Mouse (Mus musculus) small intestine, adult 2 months (tissue): Measurements from ENCODE around the gene Zfp644. TPM values are rescaled to one million over a fixed set of nuclear protein-coding genes. Genes with fewer than 3 reads are reported as not detected.

ENCODE experiments used
- H3K27ac ChIP-seq: fragments of 200-500 bp; 2 replicates; pipeline ENCODE4 v1.5.1; 2012; ENCODE audit warnings: low read depth, low read length, control low read depth, inconsistent platforms; ENCODE audit not compliant: insufficient read depth
- H3K27me3 ChIP-seq: fragments of 200-500 bp; 2 replicates; pipeline ENCODE4 v1.6.1; 2012; ENCODE audit warnings: mild to moderate bottlenecking, moderate library complexity, low read length, inconsistent platforms; ENCODE audit not compliant: control insufficient read depth, insufficient read depth
- H3K36me3 ChIP-seq: fragments of 200-500 bp; 2 replicates; pipeline ENCODE4 v1.6.1; 2012; ENCODE audit warnings: mild to moderate bottlenecking, low read length, control low read depth, inconsistent platforms; ENCODE audit not compliant: control insufficient read depth, insufficient read depth
- H3K4me1 ChIP-seq: fragments of 200-500 bp; 2 replicates; pipeline ENCODE4 v1.6.1; 2012; ENCODE audit warnings: low read length, inconsistent platforms, mixed read lengths; ENCODE audit not compliant: control insufficient read depth, insufficient read depth, insufficient read length
- H3K4me3 ChIP-seq: fragments of 200-500 bp; 2 replicates; pipeline ENCODE4 v1.5.1; 2012; ENCODE audit warnings: low read depth, mild to moderate bottlenecking, control low read depth, inconsistent platforms, low read length, moderate library complexity
- CTCF ChIP-seq: fragments of 200-500 bp; IDR thresholded peaks from 2 replicates; pipeline ENCODE4 v1.5.1; 2012; ENCODE audit warnings: low read depth, mild to moderate bottlenecking, control low read depth, inconsistent platforms, low read length, moderate library complexity, mixed read lengths; ENCODE audit not compliant: insufficient replicate concordance, insufficient read length; ENCODE audit errors: extremely low read depth
- POLR2A ChIP-seq: fragments of 200-500 bp; IDR thresholded peaks from 2 replicates; pipeline ENCODE4 v1.6.1; 2012; ENCODE audit warnings: low read depth, mild to moderate bottlenecking, control low read depth, inconsistent platforms, low read length, moderate library complexity
- WGBS: fragments of 180-500 bp; shearing (Covaris S2); methylation state at CpG from one replicate; pipeline ENCODE4 v1.1.7; 2018; 5-methylcytosine and 5-hydroxymethylcytosine counted together
- polyA plus RNA-seq: library from polyadenylated mRNA; depleted of rRNA; stranded (reverse); fragments of >200 nt; gene quantifications from 2 replicates; pipeline ENCODE4 v1.2.3, GENCODE M21; 2012

The Zfp644 gene
- polyA plus RNA-seq, 1 experiment = 3.3 TPM

- no peak overlapping the region for H3K27ac ChIP-seq
- H3K36me3 ChIP-seq = peaks cover 5% of the 10 kb centered on the region; the same call in 1 of the 2 replicates
- 88% methylated on average over 4 of the region's 4 CpGs for WGBS
- no peak overlapping the region for H3K4me3 ChIP-seq
- H3K27me3 ChIP-seq = no peaks in the 10 kb centered on the region
- no peaks in the 10 kb centered on the region for H3K4me1 ChIP-seq
- no peak for TF ChIP-seq POLR2A
- TF ChIP-seq CTCF = no peak
Measured at GRCm38 (mm10) chr5:106664910-106665309, 32.2 kb downstream of the Zfp644 start.

DNA sequence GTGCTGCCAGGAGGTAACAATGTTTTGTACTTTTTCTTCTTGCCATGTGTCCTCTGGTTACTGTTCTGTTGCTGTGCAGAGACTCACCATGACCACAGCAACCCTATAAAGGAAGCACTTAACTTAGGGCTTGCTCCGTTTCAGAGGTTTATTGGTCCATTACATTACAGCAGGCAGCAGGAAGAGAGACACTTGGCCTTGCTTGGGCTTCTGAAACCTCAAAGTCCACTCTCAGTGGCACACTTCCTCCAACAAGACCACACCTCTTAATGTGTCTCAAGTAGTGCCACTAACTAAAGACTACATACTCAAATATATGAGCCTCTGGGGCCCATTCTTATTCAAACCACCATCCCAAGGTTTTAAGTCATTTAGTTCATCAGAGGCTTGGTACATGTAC lies 36.2 kb downstream of the Zfp644 start:
- WGBS = 11% methylated on average over 1 of the region's 1 CpGs
- no peak for TF ChIP-seq POLR2A
- TF ChIP-seq CTCF = no peak
- H3K27me3 ChIP-seq = no peaks in the 10 kb centered on the region
- H3K27ac ChIP-seq = no peak overlapping the region
- H3K4me3 ChIP-seq = no peak overlapping the region
- no peaks in the 10 kb centered on the region for H3K4me1 ChIP-seq
- peaks cover 6% of the 10 kb centered on the region for H3K36me3 ChIP-seq

- TF ChIP-seq POLR2A (no peak), CTCF (no peak)
- Histone ChIP-seq H3K36me3 (peaks cover 5% of the 10 kb centered on the region), H3K27me3 (no peaks in the 10 kb centered on the region), H3K27ac (no peak overlapping the region), H3K4me1 (no peaks in the 10 kb centered on the region), H3K4me3 (no peak overlapping the region)
- WGBS = 86% methylated on average over 3 of the region's 3 CpGs
Measured at GRCm38 (mm10) chr5:106652790-106653328, 44.2 kb downstream of the Zfp644 start.

DNA sequence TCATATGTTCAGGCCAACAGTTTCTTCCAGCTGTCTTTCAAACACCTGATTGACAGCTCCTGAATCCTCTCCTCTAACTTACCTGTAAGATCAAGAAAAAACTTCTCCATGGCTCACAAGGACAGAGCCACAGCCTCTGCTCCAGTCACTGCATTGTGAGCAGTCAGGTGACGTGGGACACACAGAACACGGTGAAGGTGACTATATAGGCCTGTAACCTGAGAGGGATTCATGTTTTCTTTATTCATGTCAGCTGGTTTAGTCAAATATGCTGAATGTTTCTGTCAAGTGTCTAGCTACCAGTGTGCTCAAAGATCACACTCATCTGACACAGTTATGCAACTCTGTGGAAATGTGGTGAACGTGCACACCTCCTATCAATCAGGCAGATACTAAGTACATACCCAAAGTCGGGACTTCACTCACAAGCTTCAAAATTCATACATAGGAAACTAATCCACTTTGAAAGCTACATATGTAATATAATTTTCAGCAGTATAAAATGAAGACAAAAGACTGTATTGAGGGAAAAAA lies 44.8 kb downstream of the Zfp644 start:
- H3K27ac ChIP-seq = no peak overlapping the region
- peaks cover 5% of the 10 kb centered on the region for H3K36me3 ChIP-seq
- H3K27me3 ChIP-seq = no peaks in the 10 kb centered on the region
- 86% methylated on average over 4 of the region's 4 CpGs for WGBS
- TF ChIP-seq CTCF (no peak), POLR2A (no peak)
- H3K4me3 ChIP-seq = no peak overlapping the region
- no peaks in the 10 kb centered on the region for H3K4me1 ChIP-seq

GRCm38 (mm10) chr5:106649995-106650394 lies 47.1 kb downstream of the Zfp644 start:
- TF ChIP-seq POLR2A (no peak), CTCF (no peak)
- no peak overlapping the region for H3K4me3 ChIP-seq
- no peaks in the 10 kb centered on the region for H3K27me3 ChIP-seq
- H3K27ac ChIP-seq = no peak overlapping the region
- no peaks in the 10 kb centered on the region for H3K36me3 ChIP-seq
- no peaks in the 10 kb centered on the region for H3K4me1 ChIP-seq

DNA sequence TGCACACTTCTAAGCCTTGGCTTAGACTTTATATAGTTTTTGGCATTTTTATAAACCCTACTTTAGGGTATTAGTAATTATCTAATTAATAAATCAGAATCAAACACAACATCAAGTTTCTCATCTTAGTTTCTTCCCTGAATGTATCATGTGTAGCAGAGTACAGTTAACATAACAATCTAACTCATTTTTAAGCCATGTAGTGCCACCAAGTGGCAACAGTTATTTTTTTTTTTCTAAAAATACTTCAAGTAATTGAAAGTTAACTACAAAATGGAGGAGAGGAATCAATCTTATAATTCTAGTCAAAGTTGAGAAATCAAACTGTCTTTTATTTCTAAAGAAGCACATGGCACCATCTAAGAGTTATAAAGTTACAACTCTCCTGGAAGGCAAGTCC lies 47.6 kb downstream of the Zfp644 start:
- Histone ChIP-seq H3K27me3 (no peaks in the 10 kb centered on the region), H3K4me3 (no peak overlapping the region)

DNA sequence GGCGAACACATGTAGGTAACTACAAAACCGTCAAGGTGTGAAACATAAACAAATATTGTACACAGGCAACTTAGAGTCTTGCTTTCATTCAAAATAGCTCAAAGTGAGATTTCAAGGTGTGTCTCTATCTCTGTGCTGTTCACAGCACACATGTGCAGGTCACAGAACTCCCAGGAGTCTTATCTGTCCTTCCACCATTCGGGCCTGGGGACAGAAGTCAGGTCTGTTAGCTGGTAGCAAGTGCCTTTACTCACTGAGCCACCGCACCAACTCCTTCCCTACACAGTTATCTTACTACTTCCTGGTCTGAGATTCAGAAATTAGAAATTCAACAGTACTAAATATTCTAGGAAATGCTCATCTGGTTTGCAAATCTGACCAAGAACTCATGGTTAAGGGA lies 53.7 kb downstream of the Zfp644 start:
- H3K4me1 ChIP-seq = 0 out of 2 replicates have a peak, but pooled peaks cover 2% of the 10 kb centered on the region
- WGBS = 84% methylated on average over 4 of the region's 4 CpGs
- no peak for TF ChIP-seq POLR2A
- TF ChIP-seq CTCF = no peak

More for the DNA sequence above, 47.6 kb downstream of the Zfp644 start:
- Histone ChIP-seq H3K4me1 (no peaks in the 10 kb centered on the region), H3K27ac (no peak overlapping the region), H3K36me3 (no peaks in the 10 kb centered on the region)
- TF ChIP-seq POLR2A (no peak), CTCF (no peak)

More for the DNA sequence above, 53.7 kb downstream of the Zfp644 start:
- Histone ChIP-seq H3K27me3 (no peaks in the 10 kb centered on the region), H3K4me3 (no peak overlapping the region), H3K36me3 (no peaks in the 10 kb centered on the region), H3K27ac (no peak overlapping the region)
